ENCODE assay signal across 1 mouse cellular context in genomic region chr6:94499897-94500623, GRCm38 (mm10).
TF ChIP-seq lines count a peak whose summit lies in the region.

Gene Slc25a26, plus strand, starts transcription at chr6:94500331.

TF ChIP-seq in CH12.LX, 34 proteins besides CTCF, POLR2A, EP300 and RAD21 (continued from another document):
- TF ChIP-seq IRF4 (IDR thresholded peaks at IDR 0.05; ENCODE audit: low read depth, low read length) (0 out of 2 replicates have a peak, but pooled peaks have one; percentile 35), SMC3 (IDR thresholded peaks at IDR 0.05; ENCODE audit: low read depth, low read length) (no peak), USF2 (conservative IDR thresholded peaks at IDR 0.05; ENCODE audit: low read depth, low read length) (no peak), GABPA (IDR thresholded peaks at IDR 0.05; ENCODE audit: insufficient replicate concordance, low read depth, low read length) (no peak), CHD1 (IDR thresholded peaks at IDR 0.05; ENCODE audit: low read depth, low read length) (no peak), ZMIZ1 (IDR thresholded peaks at IDR 0.05; ENCODE audit: low read depth, low read length) (no peak), POLR2AphosphoS2 (IDR thresholded peaks at IDR 0.05; ENCODE audit: low read depth, low read length) (no peak), BHLHE40 (IDR thresholded peaks at IDR 0.05; ENCODE audit: low read depth, low read length) (peak; percentile 97), SIN3A (IDR thresholded peaks at IDR 0.05; ENCODE audit: low read length) (peak; percentile 100), PAX5 (IDR thresholded peaks at IDR 0.05; ENCODE audit: low read length) (no peak), MEF2A (IDR thresholded peaks at IDR 0.05; ENCODE audit: borderline replicate concordance, low read depth, low read length) (0 out of 2 replicates have a peak, but pooled peaks have one; percentile 45), TCF12 (IDR thresholded peaks at IDR 0.05; ENCODE audit: low read depth, low read length) (peak; percentile 62; the same call in 1 of the 2 replicates), ZC3H11A (IDR thresholded peaks at IDR 0.05; ENCODE audit: low read depth, low read length) (no peak), JUN (IDR thresholded peaks at IDR 0.05; ENCODE audit: insufficient read depth, low read depth, low read length) (no peak; the same call in 1 of the 2 replicates), MXI1 (IDR thresholded peaks at IDR 0.05; ENCODE audit: low read depth, low read length) (peak; percentile 99), RCOR1 (conservative IDR thresholded peaks at IDR 0.05; ENCODE audit: low read depth, low read length) (no peak), CHD2 (IDR thresholded peaks at IDR 0.05; ENCODE audit: low read length) (peak; percentile 92), NRF1 (IDR thresholded peaks at IDR 0.05; ENCODE audit: low read depth, low read length) (peak; percentile 58), HCFC1 (IDR thresholded peaks at IDR 0.05; ENCODE audit: low read depth, low read length) (peak; percentile 90), MAZ (IDR thresholded peaks at IDR 0.05; ENCODE audit: low read depth, low read length) (no peak), KAT2A (IDR thresholded peaks at IDR 0.05; ENCODE audit: insufficient replicate concordance, low read length) (peak; percentile 87; the same call in 1 of the 2 replicates)
